Mouse (Mus musculus) lung, postnatal 36 days (tissue): ENCODE data around the gene Igsf21.

ENCODE experiments used
- DNase-seq: peaks from one replicate; pipeline ENCODE4 v3.0.0; 2022; ENCODE audit warnings: mixed read lengths

Gene Igsf21

DNA sequence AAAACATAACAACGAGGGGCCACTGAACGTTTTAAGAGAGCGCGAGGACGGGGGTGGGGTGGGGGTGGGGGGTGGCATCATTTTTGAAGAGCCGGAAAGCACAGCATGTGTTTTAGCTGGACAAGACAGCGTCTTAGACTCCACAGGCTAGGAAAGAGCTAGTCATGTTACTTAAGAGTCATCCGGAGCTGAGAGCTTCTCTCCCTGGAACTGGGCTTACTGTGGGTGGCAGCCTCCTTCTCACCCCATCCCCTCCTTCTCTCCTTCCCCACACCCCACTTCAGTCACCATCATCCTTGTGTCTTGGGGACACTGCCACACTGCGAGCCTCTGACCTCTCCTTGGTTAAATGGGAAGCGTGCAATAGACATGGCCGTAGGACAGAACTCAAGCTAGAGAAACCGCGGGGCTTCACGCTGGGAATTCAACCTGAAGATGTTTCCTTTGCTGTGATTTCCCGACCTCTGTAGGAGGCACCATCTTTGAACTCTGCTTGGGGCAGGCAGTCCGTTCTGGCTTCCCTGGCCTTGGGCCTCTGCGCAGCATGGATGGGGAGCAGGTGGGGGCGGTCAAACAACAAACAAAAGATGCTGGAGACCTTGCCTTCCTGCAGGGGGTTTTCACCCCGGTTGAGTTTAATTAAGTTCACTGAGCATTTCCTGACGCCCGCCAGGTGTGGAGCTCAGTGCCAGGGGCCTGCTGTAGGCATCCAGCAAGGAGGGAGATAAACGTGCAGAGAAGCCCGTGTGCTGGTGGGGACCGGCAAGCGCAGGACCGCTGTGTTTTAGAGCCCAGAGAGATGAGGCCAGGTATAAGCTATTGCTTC lies 207.8 kb downstream of the Igsf21 start:
- DNase-seq: no peak

DNA sequence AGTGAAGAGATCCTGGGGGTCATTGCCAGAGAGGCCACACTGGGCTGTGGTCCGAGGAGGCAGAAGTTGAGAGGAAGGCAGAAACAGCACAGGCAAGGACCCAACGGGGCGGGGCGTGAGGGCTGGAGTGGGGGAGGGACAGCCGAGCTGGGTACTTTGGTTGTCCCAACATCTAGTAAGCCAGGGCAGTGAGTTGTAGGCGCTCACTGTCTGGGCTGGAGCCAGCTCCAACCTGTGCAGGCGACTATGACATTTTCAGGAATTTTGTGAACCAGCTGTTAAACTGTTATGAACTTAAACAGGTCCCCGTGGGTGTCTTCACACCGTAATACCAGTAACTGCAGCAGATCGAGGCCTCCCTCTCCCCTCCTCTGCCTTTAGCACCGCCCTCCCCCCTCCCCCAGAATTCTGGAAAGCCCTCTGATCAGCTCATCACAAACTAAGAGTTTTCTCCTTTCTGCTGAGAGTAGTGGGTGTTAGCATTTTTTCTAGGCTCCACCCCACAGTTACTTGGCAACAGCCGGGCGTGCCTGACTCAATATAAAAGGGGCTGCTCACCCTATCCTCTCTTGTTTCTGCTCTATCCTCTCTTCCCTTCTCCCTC lies 208.7 kb downstream of the Igsf21 start:
- DNase-seq: peak; percentile 44

DNA sequence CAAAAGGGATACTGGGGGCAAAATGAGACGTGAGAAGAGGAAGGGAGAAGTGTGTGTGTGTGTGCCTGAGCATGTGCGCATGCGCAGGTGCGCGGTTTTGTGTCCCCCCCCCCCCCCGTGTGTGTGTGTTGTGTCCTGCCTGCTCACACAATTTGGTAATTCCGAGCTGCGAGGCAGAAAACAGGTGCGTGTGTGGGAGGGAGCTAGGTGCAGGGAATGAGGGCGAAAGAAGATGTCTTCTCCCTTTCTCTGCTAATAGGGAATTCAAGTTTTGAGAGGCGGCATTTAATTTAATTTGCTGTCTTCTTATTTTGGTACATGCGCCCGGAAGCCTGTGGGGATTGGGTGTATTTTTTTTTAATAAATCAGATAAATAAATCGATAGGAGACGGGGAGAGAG lies 211.4 kb downstream of the Igsf21 start:
- DNase-seq: no peak

DNA sequence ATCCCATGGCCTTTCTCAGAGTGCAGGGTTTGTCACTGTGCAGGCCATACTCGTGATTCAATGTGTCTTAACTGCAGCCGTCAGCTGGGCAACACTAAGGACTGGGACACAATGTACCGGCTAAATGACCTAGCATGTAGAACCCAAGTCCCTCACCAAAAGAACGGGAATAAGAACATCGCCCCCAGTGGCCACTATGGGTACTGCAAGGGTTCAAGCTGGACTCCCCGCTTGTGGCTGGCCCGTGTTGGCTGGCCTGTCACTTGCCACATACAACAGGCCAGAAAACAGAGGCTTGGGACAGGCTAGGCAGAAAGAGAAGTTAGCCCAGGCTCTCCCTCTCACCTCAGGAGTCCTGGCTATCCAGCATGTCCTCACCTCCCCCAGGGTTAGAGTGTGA lies 213.2 kb downstream of the Igsf21 start:
- peak; percentile 62 for DNase-seq

DNA sequence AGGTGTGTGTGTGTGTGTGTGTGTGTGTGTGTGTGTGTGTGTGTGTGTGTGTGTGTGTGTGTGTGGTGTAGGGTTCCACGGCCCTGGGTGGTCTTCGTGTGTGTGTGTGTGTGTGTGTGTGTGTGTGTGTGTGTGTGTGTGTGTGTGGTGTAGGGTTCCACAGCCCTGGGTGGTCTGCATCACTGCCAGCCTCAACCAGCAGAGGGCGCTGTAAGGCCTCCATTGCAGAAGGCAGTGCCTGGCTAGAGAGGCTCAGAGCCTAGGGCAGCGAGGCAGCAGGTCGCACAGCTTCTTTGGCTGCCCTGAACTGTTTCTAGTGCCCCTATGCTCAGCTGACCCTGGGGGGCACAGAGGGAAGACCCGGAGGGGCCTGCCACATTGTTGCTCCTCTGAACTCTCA lies 216.2 kb downstream of the Igsf21 start:
- peak; percentile 11 for DNase-seq

DNA sequence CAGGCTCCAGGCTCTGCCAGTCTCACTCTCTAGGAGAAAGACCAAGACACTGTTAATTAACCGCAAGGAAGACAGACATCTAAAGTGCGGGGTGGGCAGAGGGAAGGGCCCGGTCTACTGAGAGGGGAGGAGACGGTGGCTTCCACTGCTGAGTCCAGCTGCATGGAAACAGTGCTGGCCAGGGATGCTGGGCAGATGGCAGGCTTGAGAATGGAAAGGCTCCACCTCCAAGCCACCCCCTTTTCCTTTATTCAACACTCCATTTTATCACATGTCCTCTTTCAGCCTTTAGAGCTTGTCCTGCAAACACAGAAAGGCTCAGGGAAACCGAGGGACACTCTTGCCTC lies 216.6 kb downstream of the Igsf21 start:
- no peak for DNase-seq

DNA sequence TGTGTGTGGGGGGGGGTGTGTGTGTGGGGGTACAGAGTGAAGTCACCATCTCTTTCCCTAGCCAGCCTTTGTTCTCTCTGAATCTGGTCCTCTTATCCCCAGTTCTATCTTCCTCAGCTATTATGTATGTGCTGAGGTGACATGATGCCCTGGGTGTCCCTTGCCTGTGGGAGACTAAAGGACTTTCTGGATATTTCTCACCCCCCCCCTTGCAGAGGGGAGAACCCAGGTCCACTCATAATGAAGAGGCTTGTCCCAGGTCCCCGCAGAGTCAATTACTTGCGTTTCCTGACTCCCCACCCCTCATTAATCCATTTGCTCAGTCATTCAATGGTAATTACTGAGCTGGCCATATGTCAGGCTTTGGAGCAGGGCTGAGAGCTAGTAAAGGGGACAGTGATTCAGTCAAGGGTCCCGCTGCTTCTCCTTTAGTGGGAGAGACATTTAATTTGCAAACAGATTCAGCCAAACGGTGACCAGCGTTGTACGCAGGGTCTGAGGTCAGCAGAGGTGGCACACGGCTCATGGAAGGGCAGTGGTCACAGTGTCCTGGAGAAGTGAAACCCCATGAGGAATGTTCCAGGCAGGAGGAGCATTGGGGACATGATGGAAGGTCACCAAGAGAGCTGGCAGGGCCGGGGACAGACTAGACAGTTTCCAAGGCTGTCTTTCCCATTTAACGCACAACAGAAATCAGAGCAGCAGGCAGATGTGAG lies 217.1 kb downstream of the Igsf21 start:
- no peak for DNase-seq

DNA sequence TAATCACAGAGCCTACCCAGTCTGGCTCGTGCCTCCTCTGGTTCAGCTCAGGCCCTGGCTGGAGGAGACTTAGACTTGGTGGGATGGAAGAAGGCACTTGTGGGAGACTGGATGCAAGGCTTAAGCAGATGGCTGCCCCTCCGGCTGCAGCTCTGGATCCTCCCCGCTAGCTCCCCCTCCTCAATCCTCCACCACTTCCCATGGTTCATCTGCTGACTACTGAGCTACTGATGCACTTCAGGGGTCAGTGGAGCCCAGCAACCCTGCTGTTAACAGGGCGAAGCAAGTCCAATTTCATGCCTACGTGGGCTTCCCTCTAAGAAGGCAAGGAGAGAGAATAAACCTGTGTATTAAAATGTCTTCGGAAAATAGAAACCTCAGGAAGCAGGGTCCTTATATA lies 222.8 kb downstream of the Igsf21 start:
- DNase-seq: no peak

DNA sequence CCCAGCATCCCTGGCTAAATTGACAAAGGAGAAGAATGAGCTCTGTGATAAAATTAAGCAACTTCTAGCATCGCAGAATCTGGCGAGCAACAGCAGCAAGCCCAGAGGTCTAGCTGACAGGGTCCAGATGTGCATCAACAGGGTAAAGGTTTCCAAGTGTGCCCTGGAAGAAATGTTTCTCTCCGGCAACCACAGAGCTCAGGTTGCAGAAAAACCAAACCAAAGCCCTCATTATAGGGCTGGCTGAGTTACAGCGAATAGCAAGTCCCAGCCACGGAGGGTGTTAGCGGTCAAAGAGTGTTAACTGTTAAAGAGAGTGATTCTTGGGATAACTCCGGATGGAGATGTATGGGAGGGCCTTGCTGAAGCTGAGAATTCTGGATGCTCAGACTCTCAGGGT lies 230.7 kb downstream of the Igsf21 start:
- no peak for DNase-seq

DNA sequence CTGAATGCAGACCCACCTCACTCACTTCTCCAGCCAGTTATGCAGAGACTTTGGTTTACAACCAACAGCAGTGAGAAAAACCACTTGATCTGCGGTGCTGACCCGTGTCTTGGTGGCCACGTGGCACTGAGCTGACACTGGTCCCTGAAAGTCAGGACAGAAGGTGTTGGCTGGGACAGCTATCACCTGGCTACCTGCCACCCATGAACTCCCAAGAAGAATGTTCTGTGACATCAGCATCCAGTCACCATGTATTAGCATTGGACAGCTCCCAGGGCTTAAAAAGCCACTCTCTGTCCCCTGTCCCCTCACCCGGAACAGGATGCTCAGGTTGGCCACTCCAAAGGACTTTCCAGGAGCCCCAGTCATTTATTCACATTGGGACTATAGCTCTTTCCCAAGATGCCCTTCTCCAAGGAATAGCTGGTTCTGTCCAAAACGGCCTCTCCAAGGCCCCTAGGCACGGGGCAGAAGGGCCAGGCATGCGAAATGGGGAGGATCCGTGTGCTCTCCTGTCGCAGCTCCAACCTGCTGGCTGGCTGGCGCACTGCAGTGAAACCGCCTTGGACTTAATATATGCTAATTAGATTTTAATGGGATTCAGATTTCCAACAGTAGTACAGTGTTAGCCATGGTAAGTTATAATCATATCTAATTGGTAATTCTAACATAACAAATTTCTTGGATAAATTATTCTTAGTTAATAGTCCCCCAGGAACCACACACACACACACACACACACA lies 235.7 kb downstream of the Igsf21 start:
- no peak for DNase-seq

DNA sequence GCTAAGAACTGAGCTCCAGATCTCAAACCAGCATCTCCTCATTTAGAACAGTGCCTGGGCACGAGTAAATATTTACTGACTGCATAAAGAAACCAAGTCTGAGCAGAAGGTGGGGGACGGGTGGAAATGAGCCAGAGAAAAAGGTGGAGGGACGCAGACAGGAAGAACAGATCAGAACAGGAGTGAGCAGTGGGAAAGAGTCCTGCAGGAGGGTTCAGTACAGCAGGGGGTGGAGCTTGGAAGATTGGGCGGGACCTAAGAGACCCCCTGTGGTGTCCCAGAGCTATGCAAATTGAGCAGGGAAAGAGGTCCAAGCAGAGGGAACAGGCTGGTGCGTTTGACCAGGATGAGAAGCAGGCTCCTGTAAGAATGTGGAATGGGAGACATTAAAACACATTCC lies 241.7 kb downstream of the Igsf21 start:
- peak; percentile 35 for DNase-seq

DNA sequence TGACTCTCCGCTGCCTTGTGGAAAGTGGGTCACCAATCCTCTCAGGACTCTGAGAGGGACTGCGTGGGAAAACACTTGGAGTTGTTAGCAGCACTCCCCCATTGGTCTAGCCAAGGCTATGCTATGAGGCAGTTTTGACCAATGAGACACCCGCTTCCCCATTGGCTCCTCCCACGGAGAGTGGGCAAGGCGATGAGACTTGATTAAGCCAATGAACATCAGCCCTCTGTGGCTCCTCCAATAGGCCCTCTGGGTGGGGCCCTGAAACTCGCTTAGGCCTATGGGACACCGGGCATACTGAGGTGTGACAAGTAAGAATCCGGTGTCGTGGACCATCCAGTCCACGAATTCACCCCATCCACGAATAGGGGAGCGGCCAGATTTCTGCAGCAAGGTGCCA lies 242.4 kb downstream of the Igsf21 start:
- DNase-seq: peak; percentile 70

DNA sequence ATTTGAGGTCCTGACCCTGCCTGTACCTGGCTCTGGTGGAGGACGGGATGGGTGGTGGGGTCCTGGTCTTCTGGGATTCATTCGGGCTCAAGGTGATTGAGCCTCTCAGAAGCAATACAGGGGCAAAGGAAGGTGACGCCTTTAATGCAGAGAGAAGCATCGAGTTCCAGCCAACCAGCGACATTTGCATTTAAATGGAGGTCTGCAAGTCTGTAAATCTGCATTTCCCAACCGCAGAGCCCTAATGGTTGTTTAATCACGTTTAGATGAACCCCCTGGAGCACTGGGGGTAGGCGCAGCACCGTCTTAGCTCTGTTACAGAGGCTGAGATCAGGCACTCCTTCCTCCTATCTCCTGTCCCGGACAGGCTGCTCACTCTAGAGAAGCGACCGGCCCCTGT lies 244.5 kb downstream of the Igsf21 start:
- DNase-seq: no peak

DNA sequence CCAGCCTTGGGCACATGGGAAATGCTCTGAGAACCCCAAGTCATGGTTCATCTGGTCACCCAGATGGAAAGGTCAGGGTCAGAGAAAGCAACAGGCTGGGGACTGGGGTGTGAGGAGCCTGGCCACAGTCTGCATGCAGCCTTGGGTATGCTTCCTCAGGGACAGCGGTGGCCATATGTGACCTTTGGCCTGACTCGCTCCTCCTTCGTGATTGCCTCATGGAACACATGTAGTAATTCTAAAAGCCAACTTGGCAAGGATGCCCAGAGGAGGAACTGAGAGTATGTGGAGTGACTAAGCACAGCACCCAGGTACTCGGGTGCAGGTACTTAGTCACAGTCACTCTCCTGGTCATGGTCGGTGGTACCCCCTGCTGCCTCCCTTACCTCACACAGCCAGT lies 245.7 kb downstream of the Igsf21 start:
- DNase-seq: no peak

DNA sequence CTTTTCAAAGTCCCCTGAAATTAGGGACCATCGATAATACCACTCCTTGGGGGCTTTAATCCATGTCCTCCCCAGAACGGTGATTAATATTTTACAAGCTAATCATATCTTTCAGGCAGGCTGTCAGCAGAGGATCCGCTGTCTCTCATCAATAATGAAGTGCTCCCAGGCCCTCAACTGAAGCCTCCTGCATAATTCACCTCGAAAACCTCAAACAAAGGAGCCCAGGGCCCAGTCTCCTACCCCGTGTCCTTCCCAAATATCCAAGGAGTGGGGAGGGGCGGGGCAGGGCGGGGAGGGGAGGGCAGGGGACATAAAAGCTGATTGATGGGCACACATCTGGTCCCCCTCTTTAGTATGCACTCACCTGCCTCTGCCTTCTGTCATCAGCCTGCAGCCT lies 247.6 kb downstream of the Igsf21 start:
- DNase-seq: no peak

DNA sequence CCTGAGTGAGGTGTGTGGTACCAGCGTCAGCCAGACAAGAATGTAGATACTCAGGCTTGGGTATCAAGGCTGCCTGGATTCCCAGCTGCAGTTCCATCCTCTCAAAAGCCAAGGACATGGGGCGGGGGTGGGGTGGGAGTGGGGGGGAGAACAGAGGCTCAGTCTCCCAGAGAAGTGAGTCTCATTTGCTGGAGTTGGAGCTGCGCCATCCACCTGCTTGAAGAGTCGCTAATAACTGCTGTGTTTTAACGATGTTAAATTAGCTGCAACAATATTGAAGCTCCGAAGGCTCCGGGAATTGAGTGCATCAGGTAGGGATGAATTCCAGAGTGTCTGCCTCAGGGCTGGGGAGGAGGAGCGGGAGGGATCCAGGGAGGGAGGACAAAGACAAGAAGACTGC lies 250.9 kb downstream of the Igsf21 start:
- no peak for DNase-seq

DNA sequence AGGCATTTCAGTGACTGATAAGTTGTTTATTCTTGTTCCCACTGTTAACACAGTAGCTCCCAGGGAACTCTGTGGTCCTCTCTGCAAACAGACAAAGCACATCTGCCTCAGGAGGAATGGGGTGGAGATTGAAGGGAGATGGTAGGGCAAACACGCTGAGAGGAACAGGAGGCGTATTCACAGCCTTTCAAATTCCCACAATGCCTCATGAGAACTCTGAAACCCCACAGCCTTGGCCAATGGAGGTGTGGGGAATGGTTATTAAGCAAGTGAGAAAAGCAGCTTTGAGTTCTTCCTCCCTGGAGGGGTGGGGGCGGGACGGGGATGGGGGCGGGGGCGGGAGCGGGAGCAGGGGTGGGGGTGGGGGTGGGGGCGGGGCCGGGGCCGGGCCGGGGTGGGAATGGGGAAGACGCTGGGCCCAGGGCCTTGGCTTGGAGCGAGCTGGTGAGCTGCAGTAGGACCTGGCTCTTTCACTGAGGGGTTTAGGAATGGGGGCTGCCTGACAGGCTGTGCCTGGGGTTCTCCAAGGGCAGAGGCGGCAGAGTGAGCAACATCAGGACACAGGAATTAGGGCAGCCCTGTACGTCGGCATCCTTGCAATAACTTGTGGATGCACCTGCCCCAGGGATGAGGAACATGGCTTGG lies 253.4 kb downstream of the Igsf21 start:
- DNase-seq: no peak

DNA sequence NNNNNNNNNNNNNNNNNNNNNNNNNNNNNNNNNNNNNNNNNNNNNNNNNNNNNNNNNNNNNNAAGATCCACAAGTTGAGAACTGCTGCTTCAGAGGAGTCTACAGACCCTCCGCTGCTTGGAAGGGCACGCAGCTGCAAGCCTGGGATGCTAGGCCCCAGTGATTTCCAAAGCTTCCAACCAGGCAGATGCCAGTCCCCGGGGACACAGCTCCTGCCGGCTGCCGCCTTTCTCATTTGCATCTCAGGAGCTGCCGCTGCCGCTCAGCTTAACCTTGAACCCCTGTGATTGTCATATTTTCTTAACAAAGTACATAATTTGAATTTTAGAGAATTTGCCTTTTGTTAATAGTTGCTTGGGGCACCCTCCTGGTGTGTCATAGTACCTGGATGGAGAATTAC lies 259.7 kb downstream of the Igsf21 start:
- no peak for DNase-seq

DNA sequence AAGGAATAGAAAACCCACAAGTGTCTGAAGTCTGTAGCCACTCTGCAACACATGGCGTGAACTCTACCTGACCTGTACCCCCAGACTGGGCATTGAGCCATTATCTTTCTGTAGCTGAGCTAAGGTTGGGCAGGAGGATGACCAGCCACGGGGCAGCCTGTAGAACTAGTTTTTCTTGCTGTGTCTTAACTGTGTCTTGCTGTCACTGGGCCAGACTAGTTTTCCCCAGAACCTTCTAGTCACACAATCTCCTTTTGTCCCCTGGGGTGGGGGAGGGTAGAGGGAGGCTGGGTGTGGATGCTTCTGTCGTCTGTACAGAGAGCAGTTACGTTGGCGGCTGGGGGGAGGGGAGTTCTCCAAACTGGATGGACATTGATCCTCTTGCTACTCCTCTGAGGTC lies 267.9 kb downstream of the Igsf21 start:
- peak; percentile 66 for DNase-seq

DNA sequence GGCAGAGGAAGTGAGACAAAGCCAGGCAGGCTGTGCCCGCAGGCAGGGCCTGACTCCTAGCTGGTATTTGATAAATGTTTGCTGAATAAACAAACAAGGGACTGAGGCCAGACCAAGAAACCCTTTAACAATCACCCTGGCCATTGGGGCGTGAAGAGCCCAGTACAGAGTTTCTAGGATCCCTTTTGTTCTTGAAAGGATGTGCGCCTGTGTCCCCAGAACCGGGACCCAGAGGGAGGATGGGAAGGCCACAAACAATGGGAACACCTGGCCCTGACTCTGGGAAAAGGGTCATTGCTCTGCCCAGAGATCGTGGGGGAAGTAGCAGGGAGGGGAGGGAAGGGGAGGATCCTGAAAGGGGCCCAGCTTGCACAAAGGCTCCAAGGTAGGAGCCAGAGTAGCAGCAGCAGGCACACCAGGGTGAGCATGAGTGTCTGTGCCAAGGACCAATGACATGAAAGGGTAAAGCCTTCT lies 269.2 kb downstream of the Igsf21 start:
- peak; percentile 36 for DNase-seq
